Mouse (Mus musculus): Measurements from ENCODE around the gene Nsf.

DNA sequence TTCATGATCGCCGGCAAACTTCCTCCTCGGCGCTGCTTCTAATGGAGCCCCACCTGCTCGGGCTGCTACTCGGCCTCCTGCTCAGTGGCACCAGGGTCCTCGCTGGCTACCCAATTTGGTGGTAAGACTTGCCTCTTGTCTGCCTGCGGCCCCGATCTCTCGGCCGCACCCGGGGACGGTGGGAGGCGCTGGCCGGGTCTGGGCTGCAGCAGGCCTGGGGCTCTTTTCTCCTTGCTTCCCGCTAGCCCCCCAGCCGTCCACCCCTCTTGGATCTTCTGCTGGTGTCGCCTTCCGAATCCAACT lies 179.7 kb downstream of the Nsf start:
- TF ChIP-seq CTCF (conservative IDR thresholded peaks at IDR 0.05; ENCODE audit: low read length) = no peak
- TF ChIP-seq NANOG (IDR thresholded peaks at IDR 0.05; ENCODE audit: borderline replicate concordance, low read length) = no peak
- no peak for TF ChIP-seq POU5F1 (IDR thresholded peaks at IDR 0.05; ENCODE audit: borderline replicate concordance, low read length)

All from E14TG2a.4 (cell line).